Mouse (Mus musculus): Measurements from ENCODE around the gene Atp2b4. TPM values are rescaled to one million over a fixed set of nuclear protein-coding genes. Genes with fewer than 3 reads are reported as not detected.

Atp2b4 gene
- polyA plus RNA-seq, 1 experiment from 2014 or later: 25.3 TPM

DNA sequence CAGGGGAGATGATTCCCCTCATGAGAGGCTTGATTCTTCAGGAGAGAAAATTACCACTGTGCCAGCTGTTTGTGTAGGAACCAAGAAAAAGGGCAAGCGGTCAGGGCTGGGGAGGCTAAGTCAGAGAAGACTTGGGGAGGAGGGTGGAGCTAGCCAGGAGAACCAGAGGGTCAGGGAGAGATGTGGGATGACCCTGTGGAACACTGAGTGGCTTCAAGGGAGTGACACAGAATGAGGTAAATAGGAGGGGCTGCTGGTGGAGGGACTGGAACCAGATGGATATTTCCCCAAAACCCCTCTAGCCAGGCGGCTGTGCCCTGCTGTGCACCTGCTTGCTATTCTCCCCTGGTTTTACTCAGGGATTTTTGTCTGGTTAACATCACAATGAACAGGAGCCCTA, 24.3 kb upstream of the Atp2b4 start:
- Histone ChIP-seq H3K4me2 (no peak overlapping the region), H3K27ac (no peak overlapping the region), H3K4me1 (peaks cover 24% of the 10 kb centered on the region), H3K4me3 (no peak overlapping the region), H3K9ac (0 out of 2 replicates have a peak overlapping the region, but pooled peaks have one; percentile 8), H3K36me3 (no peaks in the 10 kb centered on the region), H3K9me3 (no peaks in the 10 kb centered on the region), H3K27me3 (peaks cover 2% of the 10 kb centered on the region; the same call in 1 of the 2 replicates)
- ATAC-seq (ENCODE audit: insufficient number of reproducible peaks, insufficient read depth, low FRiP score, low TSS enrichment, low read depth): no peak
- WGBS: 62% methylated on average over 2 of the region's 2 CpGs

DNA sequence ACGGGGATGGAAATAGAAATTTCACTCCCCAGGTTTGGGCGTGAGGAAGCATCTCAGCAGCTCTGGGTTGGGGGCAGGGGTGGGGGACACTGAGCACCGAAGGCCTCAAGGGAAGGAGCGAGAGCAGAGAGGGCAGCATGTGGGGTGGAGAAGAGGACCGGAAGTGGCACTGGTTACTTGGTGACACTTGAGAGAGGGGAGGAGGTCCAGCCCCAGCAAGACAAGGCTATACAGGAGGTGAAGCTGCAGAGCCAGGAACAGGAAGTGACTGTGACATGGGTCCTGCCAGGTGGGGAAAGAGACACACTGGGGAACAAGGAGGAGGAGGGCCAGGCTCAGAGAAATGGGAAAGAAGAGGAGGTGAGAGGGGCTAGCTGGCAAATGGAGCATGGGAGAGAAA, 20.3 kb upstream of the Atp2b4 start:
- 37% methylated on average over 5 of the region's 5 CpGs for WGBS
- Histone ChIP-seq H3K9ac (no peak overlapping the region), H3K9me3 (no peaks in the 10 kb centered on the region), H3K4me3 (no peak overlapping the region), H3K4me2 (no peak overlapping the region), H3K27me3 (0 out of 2 replicates have a peak, but pooled peaks cover 2% of the 10 kb centered on the region), H3K4me1 (peaks cover 24% of the 10 kb centered on the region), H3K36me3 (no peaks in the 10 kb centered on the region), H3K27ac (no peak overlapping the region)
- ATAC-seq (ENCODE audit: insufficient number of reproducible peaks, insufficient read depth, low FRiP score, low TSS enrichment, low read depth): no peak

- H3K4me3 ChIP-seq: no peak overlapping the region
- no peak overlapping the region for H3K27ac ChIP-seq
- H3K36me3 ChIP-seq: no peaks in the 10 kb centered on the region
- peaks cover 22% of the 10 kb centered on the region for H3K4me1 ChIP-seq
- H3K4me2 ChIP-seq: no peak overlapping the region
- H3K9ac ChIP-seq: no peak overlapping the region
- no peak for ATAC-seq (ENCODE audit: insufficient number of reproducible peaks, insufficient read depth, low FRiP score, low TSS enrichment, low read depth)
- 0 out of 2 replicates have a peak, but pooled peaks cover 2% of the 10 kb centered on the region for H3K27me3 ChIP-seq
- WGBS: 46% methylated on average over 2 of the region's 2 CpGs
- H3K9me3 ChIP-seq: no peaks in the 10 kb centered on the region
Measured at GRCm38 (mm10) chr1:133820100-133820499, 19.3 kb upstream of the Atp2b4 start.

DNA sequence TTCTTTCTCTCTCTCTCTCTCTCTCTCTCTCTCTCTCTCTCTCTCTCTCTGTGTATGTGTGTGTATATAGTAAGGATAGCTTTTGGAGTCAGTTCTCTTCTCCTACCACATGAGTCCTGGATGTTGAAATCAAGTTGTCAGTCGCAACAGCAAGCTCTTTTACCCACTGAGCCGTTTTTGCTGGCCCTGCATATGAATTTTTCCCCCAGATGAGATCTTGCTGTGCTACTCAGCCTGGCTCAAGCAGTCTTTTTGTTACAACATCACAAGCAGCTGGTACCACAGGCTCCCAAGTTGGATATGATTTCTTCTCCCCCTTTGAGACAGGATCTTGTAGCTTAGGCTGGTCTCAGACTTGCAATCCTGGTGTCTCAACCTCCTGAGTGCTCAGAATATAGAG, 17.7 kb upstream of the Atp2b4 start:
- no peak overlapping the region for H3K27ac ChIP-seq
- 71% methylated on average over 2 of the region's 2 CpGs for WGBS
- H3K36me3 ChIP-seq: no peaks in the 10 kb centered on the region
- H3K4me3 ChIP-seq: no peak overlapping the region
- no peak overlapping the region for H3K4me2 ChIP-seq
- peaks cover 22% of the 10 kb centered on the region for H3K4me1 ChIP-seq
- H3K9me3 ChIP-seq: no peaks in the 10 kb centered on the region
- no peak overlapping the region for H3K9ac ChIP-seq
- 0 out of 2 replicates have a peak, but pooled peaks cover 2% of the 10 kb centered on the region for H3K27me3 ChIP-seq
- ATAC-seq (ENCODE audit: insufficient number of reproducible peaks, insufficient read depth, low FRiP score, low TSS enrichment, low read depth): no peak

DNA sequence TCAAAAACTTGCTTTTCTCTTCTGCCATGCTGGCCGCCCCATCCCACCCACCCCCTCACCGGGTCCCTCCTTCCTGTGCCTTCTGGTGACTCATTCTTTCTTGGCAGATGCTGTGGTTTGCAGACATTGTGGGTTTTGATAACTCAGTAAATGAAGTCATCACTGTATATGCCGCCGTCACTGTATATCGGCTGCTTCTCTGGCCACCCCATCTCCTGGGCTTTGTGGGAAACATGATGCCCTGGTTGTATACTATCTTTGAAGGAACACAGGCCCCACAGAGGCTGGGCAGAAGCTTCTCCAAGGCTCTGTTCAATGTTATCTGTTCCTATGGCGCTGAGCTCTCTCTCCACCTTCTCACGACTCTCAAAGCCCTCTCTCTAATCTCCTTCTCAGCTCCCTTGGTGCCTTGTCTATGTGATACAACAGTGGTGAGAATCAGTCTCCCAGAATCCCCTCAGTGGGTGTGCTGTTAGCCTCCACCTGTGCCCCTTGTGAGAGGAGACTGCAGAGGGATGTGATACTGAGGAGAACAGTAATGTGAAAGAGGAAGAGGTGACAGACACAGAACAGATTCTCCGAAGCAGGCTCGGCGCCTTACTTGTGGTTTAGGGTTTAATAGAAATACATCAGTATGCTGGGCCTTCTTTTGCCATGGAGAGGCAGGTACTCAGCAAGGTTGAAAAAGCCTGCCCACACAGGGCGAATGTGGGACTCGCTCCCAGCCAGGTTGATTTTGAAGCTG, 15.1 kb upstream of the Atp2b4 start:
- no peak for ATAC-seq (ENCODE audit: insufficient number of reproducible peaks, insufficient read depth, low FRiP score, low TSS enrichment, low read depth)
- WGBS: 64% methylated on average over 12 of the region's 12 CpGs

GRCm38 (mm10) chr1:133809376-133809775, 8.5 kb upstream of the Atp2b4 start:
- no peak for ATAC-seq (ENCODE audit: insufficient number of reproducible peaks, insufficient read depth, low FRiP score, low TSS enrichment, low read depth)
- Histone ChIP-seq H3K36me3 (no peaks in the 10 kb centered on the region), H3K4me2 (no peak overlapping the region), H3K4me1 (no peaks in the 10 kb centered on the region), H3K9me3 (no peaks in the 10 kb centered on the region), H3K27ac (no peak overlapping the region), H3K27me3 (no peaks in the 10 kb centered on the region), H3K9ac (no peak overlapping the region), H3K4me3 (no peak overlapping the region)
- 51% methylated on average over 5 of the region's 5 CpGs for WGBS

More for the DNA sequence above, 15.1 kb upstream of the Atp2b4 start:
- Histone ChIP-seq H3K27ac (no peak overlapping the region), H3K9ac (no peak overlapping the region), H3K4me3 (no peak overlapping the region), H3K9me3 (no peaks in the 10 kb centered on the region), H3K36me3 (no peaks in the 10 kb centered on the region), H3K27me3 (no peaks in the 10 kb centered on the region), H3K4me2 (no peak overlapping the region), H3K4me1 (peaks cover 10% of the 10 kb centered on the region)

DNA sequence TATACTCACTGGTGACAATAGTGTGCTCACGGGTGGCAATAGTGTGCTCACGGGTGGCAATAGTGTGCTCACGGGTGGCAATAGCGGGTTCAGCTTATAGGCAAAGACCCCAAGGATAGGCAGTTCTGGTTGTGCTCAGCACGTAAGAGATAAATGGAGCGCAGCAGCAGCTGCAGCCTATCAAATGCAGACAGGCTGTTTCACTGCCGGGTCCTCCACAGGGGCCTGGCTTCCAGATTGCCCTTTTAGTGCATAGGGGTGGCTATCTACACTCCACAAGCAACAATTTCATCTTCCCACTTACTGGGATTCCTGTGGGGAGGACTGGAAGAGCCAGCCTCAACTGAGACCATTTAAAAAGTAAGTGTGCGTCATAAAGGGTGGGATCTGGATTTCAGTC, 7.2 kb upstream of the Atp2b4 start:
- Histone ChIP-seq H3K9ac (no peak overlapping the region), H3K27me3 (no peaks in the 10 kb centered on the region), H3K9me3 (no peaks in the 10 kb centered on the region), H3K4me3 (no peak overlapping the region), H3K4me1 (no peaks in the 10 kb centered on the region), H3K27ac (no peak overlapping the region), H3K4me2 (no peak overlapping the region), H3K36me3 (no peaks in the 10 kb centered on the region)
- 84% methylated on average over 8 of the region's 8 CpGs for WGBS
- ATAC-seq (ENCODE audit: insufficient number of reproducible peaks, insufficient read depth, low FRiP score, low TSS enrichment, low read depth): no peak

DNA sequence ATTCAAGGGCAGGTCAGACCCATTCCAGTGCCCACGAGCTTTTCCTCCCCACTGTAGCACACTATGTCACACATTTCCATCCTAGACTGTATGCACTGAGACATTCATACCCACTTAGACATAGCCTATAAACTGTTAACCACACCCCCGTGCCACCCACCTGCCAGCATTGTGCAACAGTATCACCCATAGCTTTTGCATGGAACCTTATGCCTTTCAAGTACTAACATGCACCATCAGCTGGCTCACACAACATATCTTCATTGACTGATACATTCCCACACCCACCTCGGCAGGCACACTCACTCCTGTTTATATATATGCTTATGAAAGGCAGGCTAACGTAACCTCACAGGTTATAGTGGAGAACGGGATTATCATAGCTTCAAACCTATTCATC, 902 bp upstream of the Atp2b4 start:
- Histone ChIP-seq H3K27me3 (no peaks in the 10 kb centered on the region), H3K4me3 (no peak overlapping the region), H3K9ac (no peak overlapping the region), H3K4me1 (peaks cover 42% of the 10 kb centered on the region), H3K27ac (peak overlapping the region; percentile 88; the same call in 1 of the 2 replicates), H3K9me3 (no peaks in the 10 kb centered on the region), H3K4me2 (peak overlapping the region; percentile 77; the same call in 1 of the 2 replicates), H3K36me3 (no peaks in the 10 kb centered on the region)
- no peak for ATAC-seq (ENCODE audit: insufficient number of reproducible peaks, insufficient read depth, low FRiP score, low TSS enrichment, low read depth)
- WGBS: 71% methylated on average over 5 of the region's 5 CpGs

- Histone ChIP-seq H3K27ac (peak overlapping the region; percentile 88), H3K4me3 (peak overlapping the region; percentile 72), H3K9me3 (no peaks in the 10 kb centered on the region), H3K36me3 (0 out of 2 replicates have a peak, but pooled peaks cover 4% of the 10 kb centered on the region), H3K9ac (peak overlapping the region; percentile 77), H3K4me2 (peak overlapping the region; percentile 77), H3K27me3 (no peaks in the 10 kb centered on the region), H3K4me1 (peaks cover 53% of the 10 kb centered on the region)
- no peak for ATAC-seq (ENCODE audit: insufficient number of reproducible peaks, insufficient read depth, low FRiP score, low TSS enrichment, low read depth)
- under 1% methylated on average over 16 of the region's 16 CpGs for WGBS
Measured at GRCm38 (mm10) chr1:133800512-133800911, 329 bp downstream of the Atp2b4 start.

- no peaks in the 10 kb centered on the region for H3K9me3 ChIP-seq
- H3K36me3 ChIP-seq: peaks cover 7% of the 10 kb centered on the region; the same call in 1 of the 2 replicates
- H3K9ac ChIP-seq: peak overlapping the region; percentile 77
- H3K4me1 ChIP-seq: peaks cover 53% of the 10 kb centered on the region
- peak overlapping the region; percentile 77 for H3K4me2 ChIP-seq
- no peak for ATAC-seq (ENCODE audit: insufficient number of reproducible peaks, insufficient read depth, low FRiP score, low TSS enrichment, low read depth)
- WGBS: 1% methylated on average over 21 of the region's 21 CpGs
- H3K4me3 ChIP-seq: peak overlapping the region; percentile 72
- H3K27me3 ChIP-seq: no peaks in the 10 kb centered on the region
- peak overlapping the region; percentile 88 for H3K27ac ChIP-seq
Measured at GRCm38 (mm10) chr1:133799686-133800445, 975 bp downstream of the Atp2b4 start.

- peak overlapping the region; percentile 77 for H3K9ac ChIP-seq
Measured at GRCm38 (mm10) chr1:133798821-133799415, 1.9 kb downstream of the Atp2b4 start.

More at GRCm38 (mm10) chr1:133798821-133799415, 1.9 kb downstream of the Atp2b4 start:
- H3K27ac ChIP-seq: peak overlapping the region; percentile 88
- WGBS: 55% methylated on average over 1 of the region's 1 CpGs
- H3K4me1 ChIP-seq: peaks cover 53% of the 10 kb centered on the region
- peaks cover 7% of the 10 kb centered on the region; the same call in 1 of the 2 replicates for H3K36me3 ChIP-seq
- no peaks in the 10 kb centered on the region for H3K9me3 ChIP-seq
- H3K4me2 ChIP-seq: peak overlapping the region; percentile 77
- H3K4me3 ChIP-seq: peak overlapping the region; percentile 72
- no peaks in the 10 kb centered on the region for H3K27me3 ChIP-seq
- ATAC-seq (ENCODE audit: insufficient number of reproducible peaks, insufficient read depth, low FRiP score, low TSS enrichment, low read depth): no peak

Data from embryonic facial prominence, embryonic 13.5 days (tissue).